Mouse (Mus musculus): Measurements from ENCODE around the gene Meis2.

Gene Meis2

GRCm38 (mm10) chr2:115852615-115853014 is 213.0 kb downstream of the Meis2 start:
- DNase-seq, result no peak

GRCm38 (mm10) chr2:115852109-115852508 is 213.5 kb downstream of the Meis2 start:
- DNase-seq, result no peak

GRCm38 (mm10) chr2:115850961-115851360 is 214.7 kb downstream of the Meis2 start:
- DNase-seq, result no peak

GRCm38 (mm10) chr2:115842821-115843220 is 222.8 kb downstream of the Meis2 start:
- no peak for DNase-seq

- no peak for DNase-seq
Measured at GRCm38 (mm10) chr2:115836034-115836433, 229.6 kb downstream of the Meis2 start.

GRCm38 (mm10) chr2:115822361-115822760 is 243.3 kb downstream of the Meis2 start:
- no peak for DNase-seq

- peak; percentile 20 for DNase-seq
Measured at GRCm38 (mm10) chr2:115817959-115818358, 247.7 kb downstream of the Meis2 start.

- DNase-seq, result no peak
Measured at GRCm38 (mm10) chr2:115813721-115814120, 251.9 kb downstream of the Meis2 start.

GRCm38 (mm10) chr2:115813316-115813715 is 252.3 kb downstream of the Meis2 start:
- DNase-seq, result no peak
